Mouse (Mus musculus) heart, embryonic 10.5 days (tissue): Measurements from ENCODE around the gene Ubap1l. TPM values are rescaled to one million over a fixed set of nuclear protein-coding genes. Genes with fewer than 3 reads are reported as not detected.

Experiments
- polyA plus RNA-seq: library from polyadenylated mRNA; unstranded; fragments of >200 nt; fragmentation: Nextera tagmentation; extraction: Ambion mirVana; gene quantifications from 2 replicates; pipeline ENCODE4 v1.2.1, GENCODE M21; 2016

Gene Ubap1l
- polyA plus RNA-seq, 1 experiment from 2014 or later: 0.38 TPM

Other genes starting within 250 kb of the Ubap1l start
- gene Igdcc3, start 219.9 kb upstream of the Ubap1l start, polyA plus RNA-seq: 26.8 and 65.0 TPM in 2 replicates
- 4.8 and 5.8 TPM in 2 replicates for gene Parp16, start 165.7 kb upstream of the Ubap1l start, polyA plus RNA-seq
- not detected in 2 replicates for gene Cilp, start 95.9 kb upstream of the Ubap1l start, polyA plus RNA-seq
- gene Clpx, start 66.8 kb upstream of the Ubap1l start, polyA plus RNA-seq: 43.0 and 43.5 TPM in 2 replicates
- 5.6 and 7.8 TPM in 2 replicates for gene Pdcd7, start 14.9 kb upstream of the Ubap1l start, polyA plus RNA-seq
- 1.4 and 2.1 TPM in 2 replicates for gene Kbtbd13, start 30.6 kb downstream of the Ubap1l start, polyA plus RNA-seq
- 1.9 and 3.9 TPM in 2 replicates for gene Rasl12, start 37.5 kb downstream of the Ubap1l start, polyA plus RNA-seq
- gene Slc51b, start 61.9 kb downstream of the Ubap1l start, polyA plus RNA-seq: not detected in 2 replicates
- gene Mtfmt, start 74.7 kb downstream of the Ubap1l start, polyA plus RNA-seq: 14.7 and 17.3 TPM in 2 replicates
- 66.7 and 71.1 TPM in 2 replicates for gene Spg21, start 99.9 kb downstream of the Ubap1l start, polyA plus RNA-seq
- gene Ankdd1a, start 159.2 kb downstream of the Ubap1l start, polyA plus RNA-seq: not detected in 2 replicates
- gene Plekho2, start 219.0 kb downstream of the Ubap1l start, polyA plus RNA-seq: 12.8 and 14.2 TPM in 2 replicates
- 16.7 and 17.7 TPM in 2 replicates for gene Pif1, start 226.1 kb downstream of the Ubap1l start, polyA plus RNA-seq